Mouse (Mus musculus) gastrocnemius, postnatal 4 days (tissue): ENCODE results near the gene Kcnj1. TPM values are rescaled to one million over a fixed set of nuclear protein-coding genes. Genes with fewer than 3 reads are reported as not detected.

Experiments
- DNase-seq, 2 experiments: peaks; one replicate each; pipeline ENCODE4 v3.0.0; 2021 to 2022; ENCODE audit warnings: low spot score in 2 of 2, mixed read lengths in 2 of 2
- total RNA-seq, 2 experiments: library from RNA; stranded (reverse); gene quantifications; 2 replicates each; pipeline ENCODE4 v1.2.3; 2021

Gene Kcnj1
- total RNA-seq, 2 experiments from 2014 or later = not detected

DNA sequence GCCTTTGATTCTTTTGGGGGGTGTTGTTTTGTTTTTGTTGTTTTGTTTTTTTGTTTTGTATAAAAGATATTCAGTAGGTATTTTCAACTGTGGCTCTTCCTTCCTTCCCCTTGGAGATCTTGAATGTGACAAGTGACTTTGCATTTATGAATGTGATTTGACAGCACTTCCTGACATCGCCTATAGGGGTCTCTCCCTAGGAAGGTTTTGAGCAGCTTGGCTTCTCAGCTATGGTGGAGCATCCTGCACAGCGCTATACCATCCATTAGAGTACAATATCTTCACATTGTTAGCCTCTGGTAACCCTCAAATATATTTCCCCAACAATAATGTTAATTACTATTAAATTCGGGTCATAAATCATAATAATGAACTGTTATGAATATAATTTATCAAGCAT is 73.5 kb downstream of the Kcnj1 start:
- no peak for DNase-seq

DNA sequence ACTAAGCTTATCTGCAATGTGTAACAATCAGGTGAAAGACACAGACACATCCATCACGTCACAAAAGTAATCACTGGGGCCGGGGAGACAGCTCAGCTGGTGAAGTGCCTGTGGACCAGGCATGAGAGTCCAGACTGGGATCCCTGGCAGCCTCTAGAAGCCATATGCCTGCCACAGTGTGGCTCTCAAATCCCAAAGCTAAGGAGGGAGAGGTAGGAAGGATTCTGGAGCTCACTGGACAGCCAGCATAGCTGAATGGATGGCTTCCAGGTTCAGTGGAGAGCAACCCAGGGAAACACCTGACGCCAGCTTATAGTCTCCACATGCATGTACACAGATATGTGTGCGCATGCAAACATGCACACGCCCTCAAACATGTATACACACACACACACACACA is 76.5 kb downstream of the Kcnj1 start:
- no peak for DNase-seq

Other genes starting within 250 kb of the Kcnj1 start
- not detected for gene Kcnj5, start 28.1 kb upstream of the Kcnj1 start, total RNA-seq
- gene Fli1, start 170.4 kb downstream of the Kcnj1 start, total RNA-seq = 10 to 100 TPM; 22.3 to 27.9 TPM